Mouse (Mus musculus) common myeloid progenitor, adult 5-6 weeks (primary cell): ENCODE data around the gene Nr2c2. TPM values are rescaled to one million over a fixed set of nuclear protein-coding genes. Genes with fewer than 3 reads are reported as not detected.

Experiments used
- total RNA-seq: library from RNA; stranded (forward); fragments of 200-1000, 187-1606 nt; gene quantifications from 2 replicates; pipeline ENCODE4 v1.2.3, GENCODE M21; 2017

The Nr2c2 gene
- total RNA-seq, 1 experiment from 2014 or later = 66.0 TPM

Other genes with a start within 250 kb of the Nr2c2 start
- 47.5 and 69.5 TPM in 2 replicates for gene Ccdc174, start 213.3 kb upstream of the Nr2c2 start, total RNA-seq
- 0.50 TPM in 1 of 2 replicates, not detected in the other for gene 4930590J08Rik, start 188.6 kb upstream of the Nr2c2 start, total RNA-seq
- gene Fgd5, start 112.5 kb upstream of the Nr2c2 start, total RNA-seq = 0.55 and 2.6 TPM in 2 replicates
- 59.8 and 74.8 TPM in 2 replicates for gene Mrps25, start 92.6 kb downstream of the Nr2c2 start, total RNA-seq
- gene Rbsn, start 123.5 kb downstream of the Nr2c2 start, total RNA-seq = 17.9 and 18.5 TPM in 2 replicates
- gene Trh, start 153.3 kb downstream of the Nr2c2 start, total RNA-seq = 0.09 TPM in 1 of 2 replicates, not detected in the other